Mouse (Mus musculus) hindbrain, embryonic 15.5 days (tissue): ENCODE results near the gene Cebpe. TPM values are rescaled to one million over a fixed set of nuclear protein-coding genes. Genes with fewer than 3 reads are reported as not detected.

Experiments
- ATAC-seq: fragments of 200-750 bp; cut with Nextera tagmentation; 2 replicates; pipeline ENCODE4 v1.8.0; 2017; ENCODE audit warnings: low read depth, moderate number of reproducible peaks, moderate TSS enrichment; ENCODE audit not compliant: low FRiP score
- H3K27ac ChIP-seq: fragments of 300-500 bp; sonication (generic); replicated peaks from 2 replicates; pipeline ENCODE4 v1.5.1; 2015; ENCODE audit warnings: mild to moderate bottlenecking, inconsistent platforms
- H3K27me3 ChIP-seq: fragments of 300-500 bp; sonication (generic); 2 replicates; pipeline ENCODE4 v1.6.1; 2015; ENCODE audit warnings: control low read depth, inconsistent platforms
- H3K36me3 ChIP-seq: fragments of 300-500 bp; sonication (generic); 2 replicates; pipeline ENCODE4 v1.6.1; 2015; ENCODE audit warnings: control low read depth, inconsistent platforms
- H3K4me1 ChIP-seq: fragments of 300-500 bp; sonication (generic); replicated peaks from 2 replicates; pipeline ENCODE4 v1.6.1; 2015; ENCODE audit warnings: control low read depth, inconsistent platforms
- H3K4me2 ChIP-seq: fragments of 300-500 bp; sonication (generic); 2 replicates; pipeline ENCODE4 v1.6.1; 2015; ENCODE audit warnings: moderate library complexity, mild to moderate bottlenecking, inconsistent platforms
- H3K4me3 ChIP-seq: fragments of 300-500 bp; sonication (generic); 2 replicates; pipeline ENCODE4 v1.5.1; 2015; ENCODE audit warnings: mild to moderate bottlenecking, inconsistent platforms
- H3K9ac ChIP-seq: fragments of 300-500 bp; sonication (generic); 2 replicates; pipeline ENCODE4 v1.6.1; 2015; ENCODE audit warnings: inconsistent platforms
- H3K9me3 ChIP-seq: fragments of 300-500 bp; sonication (generic); 2 replicates; pipeline ENCODE4 v1.6.1; 2016; ENCODE audit warnings: control low read depth, inconsistent platforms
- WGBS: fragments of 180-500 bp; shearing (Covaris S2); methylation state at CpG from one replicate; pipeline ENCODE4 v1.1.7; 2015; 5-methylcytosine and 5-hydroxymethylcytosine counted together
- polyA plus RNA-seq: library from polyadenylated mRNA; unstranded; fragments of >200 nt; fragmentation: Nextera tagmentation; extraction: Ambion mirVana; gene quantifications from 2 replicates; pipeline ENCODE4 v1.2.1, GENCODE M21; 2015

The Cebpe gene
- polyA plus RNA-seq, 1 experiment from 2014 or later: not detected

DNA sequence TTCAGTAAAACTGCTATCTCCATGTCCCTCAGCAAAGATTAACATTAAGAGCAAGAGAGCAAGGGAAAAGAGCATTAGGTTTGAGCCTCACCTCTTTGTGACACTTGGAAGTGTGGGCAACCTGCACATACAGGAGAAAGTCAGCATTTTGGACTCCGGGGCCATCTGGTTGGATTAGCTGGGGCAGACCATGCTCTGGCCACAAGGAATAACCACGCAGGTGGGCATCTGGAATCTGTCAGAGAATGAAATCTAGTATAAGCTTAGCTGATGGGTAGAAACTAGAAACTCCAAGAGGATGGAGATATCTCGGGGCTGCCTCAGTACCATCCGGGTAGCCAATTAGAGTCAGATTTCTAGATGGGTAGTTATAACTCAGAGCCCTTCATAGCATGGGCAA, 15.2 kb downstream of the Cebpe start:
- H3K36me3 ChIP-seq: peaks cover 10% of the 10 kb centered on the region
- ATAC-seq: no peak
- no peak overlapping the region for H3K9ac ChIP-seq
- H3K9me3 ChIP-seq: no peaks in the 10 kb centered on the region
- H3K27ac ChIP-seq: no peak overlapping the region
- WGBS: 94% methylated on average over 4 of the region's 4 CpGs
- H3K27me3 ChIP-seq: no peaks in the 10 kb centered on the region
- no peaks in the 10 kb centered on the region for H3K4me1 ChIP-seq
- no peak overlapping the region for H3K4me2 ChIP-seq
- H3K4me3 ChIP-seq: no peak overlapping the region

DNA sequence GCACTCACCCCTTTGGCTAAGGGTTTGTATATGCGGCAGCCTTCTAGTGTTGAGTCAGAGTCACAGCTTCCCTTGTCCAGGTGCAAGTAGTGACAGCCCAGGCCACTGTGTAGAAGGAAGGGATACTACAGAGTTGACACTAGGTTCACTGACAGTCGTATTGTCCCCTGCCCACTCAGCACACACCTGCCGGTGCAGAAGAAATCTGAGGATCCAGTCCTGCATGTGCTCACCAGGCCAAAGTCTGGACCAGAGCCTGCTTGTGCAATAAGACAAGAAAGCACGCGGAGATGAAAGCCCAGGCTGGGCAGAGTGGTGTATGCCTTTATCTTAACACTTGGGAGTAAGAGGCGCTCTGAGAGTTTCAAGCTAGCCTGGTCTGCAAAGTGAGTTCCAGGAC, 16.9 kb downstream of the Cebpe start:
- Histone ChIP-seq H3K4me3 (no peak overlapping the region), H3K4me2 (no peak overlapping the region), H3K4me1 (no peaks in the 10 kb centered on the region), H3K36me3 (peaks cover 20% of the 10 kb centered on the region), H3K27me3 (no peaks in the 10 kb centered on the region), H3K9me3 (no peaks in the 10 kb centered on the region), H3K27ac (no peak overlapping the region), H3K9ac (no peak overlapping the region)
- no peak for ATAC-seq
- 85% methylated on average over 6 of the region's 6 CpGs for WGBS

- H3K27me3 ChIP-seq: no peaks in the 10 kb centered on the region
- H3K9ac ChIP-seq: peak overlapping the region; percentile 61
- H3K9me3 ChIP-seq: no peaks in the 10 kb centered on the region
- ATAC-seq: no peak
- H3K4me2 ChIP-seq: peak overlapping the region; percentile 63
- 8% methylated on average over 8 of the region's 8 CpGs for WGBS
- peaks cover 36% of the 10 kb centered on the region for H3K4me1 ChIP-seq
- peak overlapping the region; percentile 92 for H3K4me3 ChIP-seq
- H3K27ac ChIP-seq: peak overlapping the region; percentile 71
- peaks cover 26% of the 10 kb centered on the region for H3K36me3 ChIP-seq
Observed at GRCm38 (mm10) chr14:54687251-54687650, 24.7 kb downstream of the Cebpe start.

GRCm38 (mm10) chr14:54686522-54687143, 25.3 kb downstream of the Cebpe start, which contains the start of gene Acin1:
Acin1 (minus strand) TSS chr14:54686931.
- no peaks in the 10 kb centered on the region for H3K27me3 ChIP-seq
- ATAC-seq: peak; percentile 98
- under 1% methylated on average over 44 of the region's 44 CpGs for WGBS
- peaks cover 26% of the 10 kb centered on the region for H3K36me3 ChIP-seq
- H3K4me1 ChIP-seq: peaks cover 36% of the 10 kb centered on the region
- peak within 1 kb of the TSS; percentile 95 for H3K9ac ChIP-seq
- no peaks in the 10 kb centered on the region for H3K9me3 ChIP-seq
- H3K4me2 ChIP-seq: peak within 1 kb of the TSS; percentile 63
- peak within 1 kb of the TSS; percentile 92 for H3K4me3 ChIP-seq
- peak within 1 kb of the TSS; percentile 98 for H3K27ac ChIP-seq

DNA sequence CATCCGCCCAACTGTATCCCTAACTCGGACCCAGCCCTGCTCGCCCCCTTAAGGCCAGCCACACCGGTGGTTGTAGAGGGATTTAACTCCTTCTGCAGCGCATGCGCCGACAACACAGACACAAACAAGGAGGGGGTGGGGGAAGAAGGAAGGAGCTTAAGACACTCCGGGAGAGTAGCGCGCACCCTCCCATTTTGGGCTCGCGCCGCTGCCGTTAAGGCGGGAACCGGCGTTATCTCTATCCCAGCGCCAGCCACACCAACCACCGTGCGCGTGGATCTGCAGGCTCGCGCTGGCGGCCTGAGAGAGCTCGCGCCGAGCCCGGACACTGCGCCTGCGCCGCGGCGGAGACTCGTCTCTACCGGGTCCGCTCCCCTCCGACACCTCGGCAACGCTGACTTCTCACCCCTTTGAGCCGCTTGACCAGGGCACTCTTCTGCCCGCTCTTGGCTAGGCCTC, 25.9 kb downstream of the Cebpe start, which contains the start of gene 1700123O20Rik:
1700123O20Rik (plus strand) TSS at position 154 of the 459 bp plus-strand sequence.
- Histone ChIP-seq H3K4me2 (peak within 1 kb of the TSS; percentile 63), H3K27ac (peak within 1 kb of the TSS; percentile 98), H3K9me3 (no peaks in the 10 kb centered on the region), H3K4me1 (peaks cover 36% of the 10 kb centered on the region), H3K27me3 (no peaks in the 10 kb centered on the region), H3K36me3 (peaks cover 26% of the 10 kb centered on the region), H3K9ac (peak within 1 kb of the TSS; percentile 95), H3K4me3 (peak within 1 kb of the TSS; percentile 92)
- WGBS: 1% methylated on average over 41 of the region's 41 CpGs
- peak; percentile 82 for ATAC-seq

DNA sequence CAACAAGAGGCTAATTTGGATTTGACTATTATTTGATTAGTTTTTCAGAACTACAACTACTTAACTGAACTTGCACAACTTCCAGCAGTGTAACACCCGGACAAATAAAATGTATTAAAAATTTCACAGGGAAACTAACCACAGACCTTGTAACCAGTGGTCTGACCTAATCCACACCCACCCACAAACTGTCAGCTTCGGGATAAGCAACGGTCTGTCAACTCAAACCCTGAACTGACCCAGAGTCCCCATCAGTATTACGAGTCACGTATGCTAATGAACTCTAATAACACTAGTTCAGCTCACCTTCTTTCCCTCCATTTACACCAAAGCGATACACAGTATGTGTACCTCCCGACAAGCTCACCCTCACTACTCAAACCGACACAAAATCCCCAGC, 26.5 kb downstream of the Cebpe start:
- Histone ChIP-seq H3K27ac (peak overlapping the region; percentile 98), H3K4me3 (peak overlapping the region; percentile 92), H3K4me2 (peak overlapping the region; percentile 63), H3K9ac (peak overlapping the region; percentile 95), H3K36me3 (peaks cover 19% of the 10 kb centered on the region), H3K4me1 (peaks cover 36% of the 10 kb centered on the region), H3K27me3 (no peaks in the 10 kb centered on the region), H3K9me3 (no peaks in the 10 kb centered on the region)
- 13% methylated on average over 8 of the region's 8 CpGs for WGBS
- ATAC-seq: no peak

DNA sequence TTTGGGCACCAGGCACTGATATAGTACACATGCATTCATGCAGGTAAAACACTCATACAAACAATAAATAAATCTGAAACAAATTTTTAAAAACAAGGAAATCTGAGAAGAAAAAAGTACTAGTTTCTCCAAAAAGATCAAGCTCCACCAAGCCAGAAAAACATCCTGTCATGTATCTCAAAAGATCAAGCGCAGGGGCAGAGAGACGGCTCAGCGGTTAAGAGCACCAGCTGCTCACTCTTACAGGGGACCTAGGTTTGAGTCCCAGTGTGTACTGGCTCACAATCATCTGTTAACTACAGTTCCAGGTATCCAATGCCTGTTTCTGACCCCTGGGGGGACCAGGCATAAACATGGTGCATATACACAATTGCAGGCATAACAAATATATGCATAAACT, 29.6 kb downstream of the Cebpe start:
- Histone ChIP-seq H3K4me1 (peaks cover 25% of the 10 kb centered on the region), H3K36me3 (peaks cover 30% of the 10 kb centered on the region), H3K27me3 (no peaks in the 10 kb centered on the region), H3K9ac (no peak overlapping the region), H3K4me3 (no peak overlapping the region), H3K27ac (no peak overlapping the region), H3K9me3 (no peaks in the 10 kb centered on the region), H3K4me2 (no peak overlapping the region)
- 86% methylated on average over 3 of the region's 3 CpGs for whole genome bisulfite sequencing
- no peak for ATAC-seq

DNA sequence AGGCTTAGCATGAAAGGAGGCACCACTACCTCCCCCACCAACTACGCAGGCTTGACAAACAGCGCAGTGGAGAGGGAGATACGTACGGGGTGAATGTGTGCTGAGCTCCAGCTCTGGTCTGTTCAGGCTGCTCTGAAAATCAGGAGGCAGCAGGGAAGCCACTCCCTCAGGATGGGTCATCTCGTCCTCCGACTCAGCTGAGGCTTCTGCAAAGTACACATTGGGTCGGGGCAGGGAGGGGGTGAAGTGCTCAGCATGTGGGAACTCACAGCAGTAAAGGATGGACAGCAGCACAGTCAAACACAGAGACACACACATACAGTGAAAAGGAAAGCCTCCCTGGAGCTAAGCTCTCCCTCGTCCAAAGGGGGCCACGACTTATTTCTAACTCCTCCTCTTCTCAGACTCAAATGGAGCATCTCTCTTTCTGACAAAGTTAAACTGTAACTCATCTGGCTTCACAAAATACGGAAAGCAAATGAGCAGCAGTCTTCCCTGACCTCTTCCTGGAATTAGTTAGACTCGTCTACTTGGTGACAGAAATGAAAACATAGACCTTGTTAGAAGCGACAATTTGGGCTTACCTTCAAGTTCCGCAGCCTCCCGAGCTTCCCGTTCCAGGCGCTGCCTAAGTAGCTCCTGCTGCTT, 33.2 kb downstream of the Cebpe start:
- H3K4me2 ChIP-seq: no peak overlapping the region
- H3K27ac ChIP-seq: no peak overlapping the region
- no peaks in the 10 kb centered on the region for H3K27me3 ChIP-seq
- no peak overlapping the region for H3K4me3 ChIP-seq
- H3K4me1 ChIP-seq: 0 out of 2 replicates have a peak, but pooled peaks cover 8% of the 10 kb centered on the region
- no peak overlapping the region for H3K9ac ChIP-seq
- 77% methylated on average over 16 of the region's 16 CpGs for WGBS
- ATAC-seq: peak; percentile 34; the same call in 1 of the 2 replicates
- H3K9me3 ChIP-seq: no peaks in the 10 kb centered on the region
- peaks cover 53% of the 10 kb centered on the region for H3K36me3 ChIP-seq

DNA sequence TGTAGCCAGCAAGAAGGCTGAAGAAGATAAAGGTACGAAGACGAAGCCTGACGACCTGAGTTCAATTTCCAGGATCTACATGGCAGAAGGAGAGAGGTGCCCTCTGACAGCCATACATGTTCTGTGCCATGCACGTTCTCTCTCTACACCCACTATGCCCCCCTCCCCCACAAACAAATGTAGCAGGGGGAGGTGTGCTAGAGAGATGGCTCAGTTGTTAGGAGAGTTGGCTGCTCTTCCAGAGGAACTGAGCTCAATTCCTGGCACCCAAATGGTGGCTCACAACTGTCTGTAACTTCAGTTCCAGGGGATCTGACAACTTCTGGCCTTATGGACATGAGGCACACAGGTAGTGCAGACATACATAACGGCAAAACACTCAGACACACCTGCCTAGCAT, 35.7 kb downstream of the Cebpe start:
- Histone ChIP-seq H3K4me3 (no peak overlapping the region), H3K9me3 (no peaks in the 10 kb centered on the region), H3K36me3 (peaks cover 58% of the 10 kb centered on the region), H3K9ac (no peak overlapping the region), H3K27me3 (no peaks in the 10 kb centered on the region), H3K4me1 (no peaks in the 10 kb centered on the region), H3K27ac (no peak overlapping the region), H3K4me2 (no peak overlapping the region)
- no peak for ATAC-seq
- 90% methylated on average over 5 of the region's 5 CpGs for WGBS

GRCm38 (mm10) chr14:54674317-54674716, 37.7 kb downstream of the Cebpe start:
- WGBS: 76% methylated on average over 2 of the region's 2 CpGs
- H3K9ac ChIP-seq: no peak overlapping the region

GRCm38 (mm10) chr14:54669381-54669780, 42.6 kb downstream of the Cebpe start:
- WGBS: 84% methylated on average over 4 of the region's 4 CpGs
- H3K9ac ChIP-seq: no peak overlapping the region
- ATAC-seq: no peak
- H3K4me1 ChIP-seq: no peaks in the 10 kb centered on the region
- H3K4me2 ChIP-seq: no peak overlapping the region
- no peaks in the 10 kb centered on the region for H3K27me3 ChIP-seq
- no peak overlapping the region for H3K27ac ChIP-seq
- H3K36me3 ChIP-seq: peaks cover 68% of the 10 kb centered on the region
- H3K4me3 ChIP-seq: no peak overlapping the region
- H3K9me3 ChIP-seq: no peaks in the 10 kb centered on the region

More at GRCm38 (mm10) chr14:54674317-54674716, 37.7 kb downstream of the Cebpe start:
- no peak overlapping the region for H3K4me2 ChIP-seq
- no peaks in the 10 kb centered on the region for H3K4me1 ChIP-seq
- H3K9me3 ChIP-seq: no peaks in the 10 kb centered on the region
- H3K27ac ChIP-seq: no peak overlapping the region
- ATAC-seq: no peak
- no peak overlapping the region for H3K4me3 ChIP-seq
- peaks cover 67% of the 10 kb centered on the region for H3K36me3 ChIP-seq
- H3K27me3 ChIP-seq: no peaks in the 10 kb centered on the region

- ATAC-seq: no peak
- Histone ChIP-seq H3K4me1 (no peaks in the 10 kb centered on the region), H3K36me3 (peaks cover 87% of the 10 kb centered on the region), H3K27ac (no peak overlapping the region), H3K9ac (no peak overlapping the region), H3K4me3 (no peak overlapping the region), H3K4me2 (no peak overlapping the region), H3K9me3 (no peaks in the 10 kb centered on the region), H3K27me3 (no peaks in the 10 kb centered on the region)
- WGBS: 94% methylated on average over 10 of the region's 10 CpGs
Observed at GRCm38 (mm10) chr14:54664477-54665222, 47.3 kb downstream of the Cebpe start.
